Mouse (Mus musculus) stomach, postnatal 0 days (tissue): ENCODE measurements around the gene Herc3.

ENCODE experiments used
- CTCF ChIP-seq: IDR thresholded peaks from 2 replicates; pipeline ENCODE4 v1.5.1; 2016; ENCODE audit warnings: antibody characterized with exemption, low read depth, mild to moderate bottlenecking, moderate library complexity
- EP300 ChIP-seq: optimal IDR thresholded peaks from 2 replicates; pipeline ENCODE3; 2016; ENCODE audit warnings: antibody characterized with exemption

GRCm38 (mm10) chr6:58801394-58801793 lies 29.9 kb upstream of the Herc3 start:
- TF ChIP-seq CTCF (no peak), EP300 (no peak)
